Mouse (Mus musculus): ENCODE measurements around the gene Pi4k2a. TPM values are rescaled to one million over a fixed set of nuclear protein-coding genes. Genes with fewer than 3 reads are reported as not detected.

Gene Pi4k2a
- polyA plus RNA-seq, 1 experiment from 2014 or later = 17.2 TPM

- Histone ChIP-seq H3K4me2 (replicated peaks; ENCODE audit: low read depth, low read length) (peak overlapping the region; percentile 48), H3K27me3 (ENCODE audit: control insufficient read depth, insufficient read depth, low read length) (no peaks in the 10 kb centered on the region), H3K36me3 (ENCODE audit: control insufficient read depth, insufficient read depth, low read length) (peaks cover 8% of the 10 kb centered on the region; the same call in 1 of the 2 replicates), H3K9me3 (ENCODE audit: control insufficient read depth, low read depth, low read length) (no peaks in the 10 kb centered on the region), H3K4me1 (ENCODE audit: control insufficient read depth, insufficient read depth, low read length) (peaks cover 10% of the 10 kb centered on the region), H3K27ac (ENCODE audit: low read length) (peak overlapping the region; percentile 88), H3K9ac (replicated peaks; ENCODE audit: low read depth, low read length) (no peak overlapping the region), H3K4me3 (ENCODE audit: low read depth, low read length) (peak overlapping the region; percentile 59)
- ATAC-seq (ENCODE audit: insufficient number of reproducible peaks, insufficient read depth, low FRiP score, low read depth) = no peak
- WGBS = 21% methylated on average over 14 of the region's 14 CpGs
Observed at GRCm38 (mm10) chr19:42089103-42089747, 1.0 kb upstream of the Pi4k2a start.

- WGBS = under 1% methylated on average over 52 of the region's 52 CpGs
- peak overlapping the region; percentile 77 for H3K4me2 ChIP-seq (replicated peaks; ENCODE audit: low read depth, low read length)
- H3K4me1 ChIP-seq (ENCODE audit: control insufficient read depth, insufficient read depth, low read length) = peaks cover 10% of the 10 kb centered on the region
- H3K9me3 ChIP-seq (ENCODE audit: control insufficient read depth, low read depth, low read length) = no peaks in the 10 kb centered on the region
- H3K27ac ChIP-seq (ENCODE audit: low read length) = peak overlapping the region; percentile 88
- peaks cover 8% of the 10 kb centered on the region; the same call in 1 of the 2 replicates for H3K36me3 ChIP-seq (ENCODE audit: control insufficient read depth, insufficient read depth, low read length)
- H3K4me3 ChIP-seq (ENCODE audit: low read depth, low read length) = peak overlapping the region; percentile 59
- no peaks in the 10 kb centered on the region for H3K27me3 ChIP-seq (ENCODE audit: control insufficient read depth, insufficient read depth, low read length)
- peak overlapping the region; percentile 57 for H3K9ac ChIP-seq (replicated peaks; ENCODE audit: low read depth, low read length)
- peak; percentile 58 for ATAC-seq (ENCODE audit: insufficient number of reproducible peaks, insufficient read depth, low FRiP score, low read depth)
Observed at GRCm38 (mm10) chr19:42090637-42091141, 419 bp downstream of the Pi4k2a start.

- Histone ChIP-seq H3K4me3 (ENCODE audit: low read depth, low read length) (no peak overlapping the region), H3K27me3 (ENCODE audit: control insufficient read depth, insufficient read depth, low read length) (no peaks in the 10 kb centered on the region), H3K4me1 (ENCODE audit: control insufficient read depth, insufficient read depth, low read length) (no peaks in the 10 kb centered on the region), H3K9me3 (ENCODE audit: control insufficient read depth, low read depth, low read length) (no peaks in the 10 kb centered on the region), H3K27ac (ENCODE audit: low read length) (no peak overlapping the region), H3K4me2 (replicated peaks; ENCODE audit: low read depth, low read length) (no peak overlapping the region), H3K36me3 (ENCODE audit: control insufficient read depth, insufficient read depth, low read length) (peaks cover 13% of the 10 kb centered on the region), H3K9ac (replicated peaks; ENCODE audit: low read depth, low read length) (no peak overlapping the region)
- no peak for ATAC-seq (ENCODE audit: insufficient number of reproducible peaks, insufficient read depth, low FRiP score, low read depth)
- WGBS = 81% methylated on average over 3 of the region's 3 CpGs
Observed at GRCm38 (mm10) chr19:42099406-42099805, 9.1 kb downstream of the Pi4k2a start.

GRCm38 (mm10) chr19:42104681-42105080 is 14.4 kb downstream of the Pi4k2a start:
- no peak overlapping the region for H3K27ac ChIP-seq (ENCODE audit: low read length)
- H3K36me3 ChIP-seq (ENCODE audit: control insufficient read depth, insufficient read depth, low read length) = peaks cover 21% of the 10 kb centered on the region
- no peaks in the 10 kb centered on the region for H3K27me3 ChIP-seq (ENCODE audit: control insufficient read depth, insufficient read depth, low read length)
- no peak overlapping the region for H3K4me3 ChIP-seq (ENCODE audit: low read depth, low read length)
- ATAC-seq (ENCODE audit: insufficient number of reproducible peaks, insufficient read depth, low FRiP score, low read depth) = no peak
- H3K4me1 ChIP-seq (ENCODE audit: control insufficient read depth, insufficient read depth, low read length) = no peaks in the 10 kb centered on the region
- no peak overlapping the region for H3K9ac ChIP-seq (replicated peaks; ENCODE audit: low read depth, low read length)
- no peaks in the 10 kb centered on the region for H3K9me3 ChIP-seq (ENCODE audit: control insufficient read depth, low read depth, low read length)
- H3K4me2 ChIP-seq (replicated peaks; ENCODE audit: low read depth, low read length) = no peak overlapping the region
- 95% methylated on average over 9 of the region's 9 CpGs for WGBS

GRCm38 (mm10) chr19:42115783-42116335 is 25.6 kb downstream of the Pi4k2a start:
- H3K9me3 ChIP-seq (ENCODE audit: control insufficient read depth, low read depth, low read length) = no peaks in the 10 kb centered on the region
- no peak for ATAC-seq (ENCODE audit: insufficient number of reproducible peaks, insufficient read depth, low FRiP score, low read depth)
- no peak overlapping the region for H3K4me3 ChIP-seq (ENCODE audit: low read depth, low read length)
- H3K9ac ChIP-seq (replicated peaks; ENCODE audit: low read depth, low read length) = no peak overlapping the region
- 89% methylated on average over 4 of the region's 4 CpGs for WGBS
- H3K4me1 ChIP-seq (ENCODE audit: control insufficient read depth, insufficient read depth, low read length) = no peaks in the 10 kb centered on the region
- no peak overlapping the region for H3K27ac ChIP-seq (ENCODE audit: low read length)
- peaks cover 35% of the 10 kb centered on the region for H3K36me3 ChIP-seq (ENCODE audit: control insufficient read depth, insufficient read depth, low read length)
- H3K4me2 ChIP-seq (replicated peaks; ENCODE audit: low read depth, low read length) = no peak overlapping the region
- no peaks in the 10 kb centered on the region for H3K27me3 ChIP-seq (ENCODE audit: control insufficient read depth, insufficient read depth, low read length)

GRCm38 (mm10) chr19:42118142-42118541 is 27.9 kb downstream of the Pi4k2a start:
- Histone ChIP-seq H3K4me1 (ENCODE audit: control insufficient read depth, insufficient read depth, low read length) (no peaks in the 10 kb centered on the region), H3K27ac (ENCODE audit: low read length) (no peak overlapping the region), H3K27me3 (ENCODE audit: control insufficient read depth, insufficient read depth, low read length) (no peaks in the 10 kb centered on the region), H3K36me3 (ENCODE audit: control insufficient read depth, insufficient read depth, low read length) (peaks cover 53% of the 10 kb centered on the region), H3K9ac (replicated peaks; ENCODE audit: low read depth, low read length) (no peak overlapping the region), H3K4me3 (ENCODE audit: low read depth, low read length) (no peak overlapping the region), H3K4me2 (replicated peaks; ENCODE audit: low read depth, low read length) (no peak overlapping the region), H3K9me3 (ENCODE audit: control insufficient read depth, low read depth, low read length) (no peaks in the 10 kb centered on the region)
- 92% methylated on average over 9 of the region's 9 CpGs for WGBS
- no peak for ATAC-seq (ENCODE audit: insufficient number of reproducible peaks, insufficient read depth, low FRiP score, low read depth)

GRCm38 (mm10) chr19:42118596-42118995 is 28.3 kb downstream of the Pi4k2a start:
- H3K27ac ChIP-seq (ENCODE audit: low read length) = no peak overlapping the region
- H3K4me1 ChIP-seq (ENCODE audit: control insufficient read depth, insufficient read depth, low read length) = no peaks in the 10 kb centered on the region
- H3K9me3 ChIP-seq (ENCODE audit: control insufficient read depth, low read depth, low read length) = no peaks in the 10 kb centered on the region
- H3K9ac ChIP-seq (replicated peaks; ENCODE audit: low read depth, low read length) = no peak overlapping the region
- WGBS = 75% methylated on average over 5 of the region's 5 CpGs
- no peak overlapping the region for H3K4me3 ChIP-seq (ENCODE audit: low read depth, low read length)
- H3K36me3 ChIP-seq (ENCODE audit: control insufficient read depth, insufficient read depth, low read length) = peaks cover 55% of the 10 kb centered on the region
- no peaks in the 10 kb centered on the region for H3K27me3 ChIP-seq (ENCODE audit: control insufficient read depth, insufficient read depth, low read length)
- ATAC-seq (ENCODE audit: insufficient number of reproducible peaks, insufficient read depth, low FRiP score, low read depth) = no peak
- no peak overlapping the region for H3K4me2 ChIP-seq (replicated peaks; ENCODE audit: low read depth, low read length)

GRCm38 (mm10) chr19:42120451-42120850 is 30.2 kb downstream of the Pi4k2a start:
- no peaks in the 10 kb centered on the region for H3K27me3 ChIP-seq (ENCODE audit: control insufficient read depth, insufficient read depth, low read length)
- no peak overlapping the region for H3K4me2 ChIP-seq (replicated peaks; ENCODE audit: low read depth, low read length)
- no peak overlapping the region for H3K27ac ChIP-seq (ENCODE audit: low read length)
- H3K36me3 ChIP-seq (ENCODE audit: control insufficient read depth, insufficient read depth, low read length) = peaks cover 45% of the 10 kb centered on the region
- no peaks in the 10 kb centered on the region for H3K4me1 ChIP-seq (ENCODE audit: control insufficient read depth, insufficient read depth, low read length)
- H3K9ac ChIP-seq (replicated peaks; ENCODE audit: low read depth, low read length) = no peak overlapping the region
- no peak for ATAC-seq (ENCODE audit: insufficient number of reproducible peaks, insufficient read depth, low FRiP score, low read depth)
- 90% methylated on average over 8 of the region's 8 CpGs for WGBS
- no peaks in the 10 kb centered on the region for H3K9me3 ChIP-seq (ENCODE audit: control insufficient read depth, low read depth, low read length)
- H3K4me3 ChIP-seq (ENCODE audit: low read depth, low read length) = no peak overlapping the region

All from stomach, embryonic 14.5 days (tissue).